23 mouse cellular contexts compared by ENCODE assay signal in genomic region chr17:91733174-91733926, GRCm38 (mm10).
"Had no signal": no experiment of that assay in that cellular context is flagged by ENCODE, and none has a peak within 500 bp of the region (broad histone marks: within the 10 kb centered on the region; RNA-seq: fewer than 3 reads in every experiment).

No protein-coding gene starts in this region.

- H3K4me2 ChIP-seq: lung, embryonic 15.5 days; midbrain, embryonic 12.5 days; neural tube, embryonic 13.5 days; neural tube, embryonic 15.5 days had no signal

- H3K27ac ChIP-seq: lung, embryonic 15.5 days; macrophage; midbrain, embryonic 10.5 days; midbrain, embryonic 12.5 days; neural tube, embryonic 13.5 days; neural tube, embryonic 15.5 days had no signal

- H3K4me3 ChIP-seq: lung, embryonic 15.5 days; megakaryocyte, embryonic 14.5 days; midbrain, embryonic 10.5 days; midbrain, embryonic 12.5 days; myocyte; neural tube, embryonic 13.5 days; neural tube, embryonic 15.5 days had no signal

- H3K4me1 ChIP-seq: lung, embryonic 15.5 days; megakaryocyte, embryonic 14.5 days; midbrain, embryonic 10.5 days; midbrain, embryonic 12.5 days; neural tube, embryonic 13.5 days; neural tube, embryonic 15.5 days had no signal

- DNase-seq: liver, postnatal 0 days; lung, adult 2 months; lung, postnatal 14 days; lung, postnatal 36 days; midbrain, embryonic 14.5 days; retina, postnatal 1 day; right cerebral cortex, adult 18-20 months; right cerebral cortex, postnatal 25 days; right cerebral cortex, postnatal 4 days; spleen, adult 18-20 months; thymus, adult 18-20 months; thymus, postnatal 14 days; thymus, postnatal 36 days had no signal

- H3K9ac ChIP-seq: liver, postnatal 0 days; lung, embryonic 15.5 days; midbrain, embryonic 12.5 days; neural tube, embryonic 13.5 days; neural tube, embryonic 15.5 days had no signal

- ATAC-seq: liver, postnatal 0 days; lung, postnatal 0 days; midbrain, embryonic 16.5 days had no signal

- H3K9me3 ChIP-seq: lung, embryonic 15.5 days; megakaryocyte, embryonic 14.5 days; midbrain, embryonic 10.5 days; midbrain, embryonic 12.5 days; neural tube, embryonic 13.5 days; neural tube, embryonic 15.5 days had no signal

- H3K27me3 ChIP-seq: lung, embryonic 15.5 days; megakaryocyte, embryonic 14.5 days; midbrain, embryonic 12.5 days; neural tube, embryonic 13.5 days; neural tube, embryonic 15.5 days had no signal

- H3K36me3 ChIP-seq: lung, embryonic 15.5 days; midbrain, embryonic 10.5 days; midbrain, embryonic 12.5 days; neural tube, embryonic 13.5 days; neural tube, embryonic 15.5 days had no signal
